Mouse (Mus musculus) cerebellum, adult 11 months (tissue): ENCODE measurements around the gene Ttll9.
A peak's percentile ranks its signal among the peaks of the same experiment; 100 is the strongest.

Source experiments
- DNase-seq: peaks from one replicate; pipeline ENCODE4 v3.0.0; 2022

Gene Ttll9

DNA sequence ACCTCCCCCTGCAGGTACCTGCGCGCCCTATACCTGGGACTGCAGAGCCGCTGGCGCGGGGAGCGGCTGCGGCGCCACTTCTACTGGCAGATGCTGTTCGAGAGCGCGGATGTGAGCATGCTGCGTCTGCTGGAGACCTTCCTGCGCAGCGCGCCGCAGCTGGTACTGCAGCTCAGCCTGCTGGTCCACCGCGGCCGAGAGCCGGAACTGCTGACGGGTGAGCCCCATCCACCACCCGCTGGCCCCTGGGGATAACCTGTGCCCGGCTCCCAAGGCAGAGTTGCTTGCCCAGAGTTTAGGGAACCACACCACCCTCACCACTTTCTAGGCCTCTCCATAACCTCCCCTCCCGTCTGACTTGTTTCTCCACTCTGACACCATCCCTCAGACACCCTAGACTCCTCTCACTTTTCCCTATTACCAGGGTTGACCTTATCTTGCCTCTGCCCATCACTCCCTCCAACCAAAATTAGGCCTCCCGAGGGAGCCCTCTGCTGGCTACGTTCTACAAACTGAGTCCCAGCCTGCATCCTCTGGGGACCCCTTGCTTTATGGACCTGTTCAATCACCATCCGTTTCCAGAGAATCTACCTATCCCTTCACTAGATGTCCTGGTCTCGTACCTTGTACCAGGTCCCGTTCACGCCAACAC is 90.5 kb downstream of the Ttll9 start:
- peak; percentile 48 for DNase-seq

- DNase-seq, result no peak
Observed at GRCm38 (mm10) chr2:153053896-153054295, 91.6 kb downstream of the Ttll9 start.

DNA sequence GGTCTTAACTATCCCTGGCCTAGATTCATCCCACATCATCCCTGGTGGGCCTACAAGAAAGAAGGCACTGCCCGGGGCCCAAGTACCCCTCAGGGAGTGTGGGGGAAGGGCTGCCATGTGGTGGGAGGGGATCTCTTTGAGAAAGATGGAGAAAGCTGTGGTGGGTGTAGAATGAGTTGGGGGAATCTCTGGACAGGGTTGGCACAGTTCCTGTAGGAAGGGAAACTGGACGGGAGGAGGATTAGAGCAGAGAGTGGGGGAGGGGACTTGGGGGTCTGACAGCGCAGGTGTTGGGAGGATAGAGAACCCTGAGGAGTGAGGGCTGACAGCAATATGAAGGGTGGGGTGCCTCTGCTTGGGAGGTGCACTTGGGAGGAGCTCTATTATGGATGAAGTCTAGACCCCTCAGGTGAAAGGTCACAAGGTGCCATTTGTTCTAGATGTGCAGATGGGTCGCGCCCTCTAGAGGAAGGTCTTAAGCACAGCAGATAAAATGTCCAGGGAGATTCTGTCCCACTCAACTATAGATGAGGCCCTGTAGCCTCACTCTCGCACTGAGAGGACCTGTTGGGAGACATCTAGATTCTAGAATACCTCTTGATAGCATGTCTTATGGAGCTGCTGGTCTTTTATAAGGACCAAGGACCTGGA is 93.1 kb downstream of the Ttll9 start:
- DNase-seq, result no peak
